7 mouse cellular contexts compared by ENCODE assay signal in genomic region chr14:57535646-57536045, GRCm38 (mm10). TPM values are rescaled to one million over a fixed set of nuclear protein-coding genes. Genes with fewer than 3 reads are reported as not detected.
A peak's percentile ranks its signal among the peaks of the same experiment; 100 is the strongest.
DNase-seq lines count a peak whose midpoint lies in the region; ATAC-seq and TF ChIP-seq lines count a peak whose summit lies in the region.

No protein-coding gene starts in this region.

- H3K9ac ChIP-seq in intestine, embryonic 14.5 days (ENCODE audit: low read length), result no peak overlapping the region
- H3K9ac ChIP-seq in intestine, postnatal 0 days (ENCODE audit: low read depth, low read length), result no peak overlapping the region

- 0 out of 2 replicates have a peak overlapping the region, but pooled peaks have one; percentile 3 for H3K4me2 ChIP-seq in intestine, embryonic 14.5 days (ENCODE audit: low read length)
- no peak overlapping the region for H3K4me2 ChIP-seq in intestine, postnatal 0 days (replicated peaks; ENCODE audit: low read depth)

- no peak for ATAC-seq in intestine, embryonic 14.5 days (replicated peaks; ENCODE audit: low FRiP score, low TSS enrichment, low read depth)
- no peak for ATAC-seq in intestine, postnatal 0 days

- no peak for TF ChIP-seq POLR2A in thymus, adult 2 months (IDR thresholded peaks at IDR 0.05; ENCODE audit: control insufficient read depth, extremely low read depth, insufficient read depth, low read length, poor library complexity)

- no peak for DNase-seq in intestine, embryonic 14.5 days (ENCODE audit: low spot score)
- peak; percentile 49 for DNase-seq in adipocyte (ENCODE audit: low spot score)
- peak; percentile 63 to 67 for DNase-seq in heart, adult 9 months (ENCODE audit: low spot score in 2 of 2)
- peak; percentile 41 for DNase-seq in kidney, postnatal 14 days
- DNase-seq in thymus, adult 2 months, result no peak
- no peak for DNase-seq in frontal cortex, postnatal 10 days (ENCODE audit: low spot score in 2 of 2)

- H3K27me3 ChIP-seq in intestine, embryonic 14.5 days (replicated peaks; ENCODE audit: control insufficient read depth, insufficient read depth, low read length), result no peaks in the 10 kb centered on the region
- no peaks in the 10 kb centered on the region for H3K27me3 ChIP-seq in intestine, postnatal 0 days (replicated peaks; ENCODE audit: control insufficient read depth, insufficient read depth, low read length)
- H3K27me3 ChIP-seq in thymus, adult 2 months (ENCODE audit: control insufficient read depth, insufficient read depth, low read length), result no peaks in the 10 kb centered on the region

- no peak overlapping the region for H3K4me3 ChIP-seq in intestine, embryonic 14.5 days (ENCODE audit: low read depth, low read length)
- no peak overlapping the region for H3K4me3 ChIP-seq in intestine, postnatal 0 days (ENCODE audit: low read depth, low read length)
- no peak overlapping the region for H3K4me3 ChIP-seq in thymus, adult 2 months (ENCODE audit: control insufficient read depth, insufficient read depth, low read length)

- WGBS in intestine, embryonic 14.5 days, result 46% methylated on average over 6 of the region's 6 CpGs
- WGBS in intestine, postnatal 0 days, result 60% methylated on average over 6 of the region's 6 CpGs
- 70% methylated on average over 6 of the region's 6 CpGs for whole genome bisulfite sequencing in thymus, adult 2 months

- no peak for TF ChIP-seq CTCF in intestine, postnatal 0 days (IDR thresholded peaks at IDR 0.05; ENCODE audit: low read depth)
- no peak for TF ChIP-seq CTCF in thymus, adult 2 months (IDR thresholded peaks at IDR 0.05; ENCODE audit: borderline replicate concordance, control insufficient read depth, extremely low read depth, insufficient read depth, low read length, poor library complexity)

- peaks cover 22% of the 10 kb centered on the region; the same call in 1 of the 2 replicates for H3K4me1 ChIP-seq in intestine, embryonic 14.5 days (replicated peaks; ENCODE audit: control insufficient read depth, insufficient read depth, low read length)
- H3K4me1 ChIP-seq in intestine, postnatal 0 days (replicated peaks; ENCODE audit: control insufficient read depth, insufficient read depth, low read length), result no peaks in the 10 kb centered on the region
- H3K4me1 ChIP-seq in thymus, adult 2 months (replicated peaks; ENCODE audit: control insufficient read depth, insufficient read depth, low read length), result 0 out of 2 replicates have a peak, but pooled peaks cover 3% of the 10 kb centered on the region

- H3K36me3 ChIP-seq in intestine, embryonic 14.5 days (ENCODE audit: control insufficient read depth, insufficient read depth, low read length), result no peaks in the 10 kb centered on the region
- H3K36me3 ChIP-seq in intestine, postnatal 0 days (ENCODE audit: control insufficient read depth, insufficient read depth), result no peaks in the 10 kb centered on the region
- H3K36me3 ChIP-seq in thymus, adult 2 months (ENCODE audit: control insufficient read depth, insufficient read depth, low read length), result no peaks in the 10 kb centered on the region

- peak overlapping the region; percentile 68 for H3K27ac ChIP-seq in intestine, embryonic 14.5 days (ENCODE audit: low read depth)
- H3K27ac ChIP-seq in intestine, postnatal 0 days (ENCODE audit: low read depth, low read length), result no peak overlapping the region
- H3K27ac ChIP-seq in thymus, adult 2 months (ENCODE audit: control insufficient read depth, insufficient read depth, low read length), result no peak overlapping the region

- H3K9me3 ChIP-seq in intestine, embryonic 14.5 days (ENCODE audit: control insufficient read depth, low read length), result no peaks in the 10 kb centered on the region
- H3K9me3 ChIP-seq in intestine, postnatal 0 days (ENCODE audit: control insufficient read depth), result no peaks in the 10 kb centered on the region

RNA-seq across cellular contexts. Expression of gene Il17d, which starts 11.1 kb away (rescaled TPM):
- 4.7 and 5.4 TPM in 2 replicates for polyA plus RNA-seq in intestine, embryonic 14.5 days (2014; fragmentation: Nextera tagmentation; extraction: Ambion mirVana)
- polyA plus RNA-seq in intestine, postnatal 0 days (2015; fragmentation: Nextera tagmentation; extraction: Ambion mirVana), result 7.2 and 7.8 TPM in 2 replicates
- 3.1 and 4.3 TPM in 2 replicates for polyA plus RNA-seq in thymus, adult 2 months (2012; rRNA removed)

RNA-seq across cellular contexts. Expression of gene Eef1akmt1, which starts 35.8 kb away (rescaled TPM):
- polyA plus RNA-seq in intestine, embryonic 14.5 days (2014; fragmentation: Nextera tagmentation; extraction: Ambion mirVana), result 106 and 111 TPM in 2 replicates
- 53.2 and 56.6 TPM in 2 replicates for polyA plus RNA-seq in intestine, postnatal 0 days (2015; fragmentation: Nextera tagmentation; extraction: Ambion mirVana)
- 20.6 and 24.0 TPM in 2 replicates for polyA plus RNA-seq in thymus, adult 2 months (2012; rRNA removed)

Comparison
In these comparisons a context has a peak if more than half of its experiments do, and no peak if none do; other contexts are left out.
1. DNase-seq: peak in adipocyte (single experiment), heart, adult 9 months (2 of 2) and kidney, postnatal 14 days (single experiment); none in intestine, embryonic 14.5 days (single experiment), thymus, adult 2 months (single experiment) and frontal cortex, postnatal 10 days (0 of 2).